ENCODE assay signal across 8 mouse cellular contexts in the genomic region with DNA sequence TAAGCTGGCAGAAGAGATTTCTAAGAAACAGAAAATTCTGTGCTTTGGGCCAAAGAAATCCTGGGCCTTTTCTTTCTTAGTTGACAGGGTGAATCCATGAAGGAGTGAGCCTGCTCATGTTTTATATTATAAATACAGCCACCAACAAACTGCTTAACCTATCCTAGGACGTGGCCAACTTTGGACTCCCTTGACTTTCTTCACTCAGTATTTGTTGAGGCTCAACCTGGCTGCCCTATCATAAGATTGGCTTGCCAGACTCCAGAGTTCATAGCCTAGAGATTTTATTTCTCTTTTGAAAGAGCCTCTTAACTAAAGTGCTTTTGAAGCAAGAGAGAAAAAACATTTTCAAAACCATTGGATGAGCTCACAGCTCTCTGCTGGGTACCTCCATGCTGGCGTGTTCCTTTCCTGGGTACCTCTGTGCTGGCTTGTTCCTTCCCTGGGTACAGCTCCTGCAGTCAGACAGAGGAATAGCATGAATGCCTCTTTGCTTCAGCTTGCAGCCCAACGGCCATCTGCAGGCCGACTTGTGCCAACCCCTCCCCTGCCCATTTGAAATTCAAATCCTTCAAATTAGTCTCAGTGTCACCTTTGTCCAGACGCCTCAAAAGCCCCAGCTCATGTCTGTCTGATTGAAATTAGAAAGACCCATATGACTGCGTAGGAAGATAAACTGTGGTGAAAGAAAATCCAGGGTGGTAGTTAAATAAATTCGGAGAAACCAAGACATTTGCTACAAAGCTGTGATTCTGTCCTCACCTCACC.
DNase-seq lines count a peak whose midpoint lies in the region; ATAC-seq and TF ChIP-seq lines count a peak whose summit lies in the region.

No protein-coding gene starts in this region.

- peak; percentile 24 for DNase-seq in neural tube, embryonic 10.5 days (ENCODE audit: extremely low spot score, low spot score)
- DNase-seq in kidney, postnatal 36 days, result peak; percentile 23 to 24
- DNase-seq in midbrain, embryonic 11.5 days (ENCODE audit: low spot score, missing footprints), result peak; percentile 92
- no peak for DNase-seq in lung, adult 2 months
- DNase-seq in adrenal gland, postnatal 10 days, result no peak
- DNase-seq in ovary, adult 18-20 months (ENCODE audit: low spot score), result no peak

- no peaks in the 10 kb centered on the region for H3K27me3 ChIP-seq in neural tube, embryonic 15.5 days (replicated peaks)
- H3K27me3 ChIP-seq in midbrain, embryonic 11.5 days (ENCODE audit: control insufficient read depth, insufficient read depth, low read length), result no peaks in the 10 kb centered on the region

- ATAC-seq in neural tube, embryonic 15.5 days (ENCODE audit: low FRiP score), result no peak
- peak; percentile 93 for ATAC-seq in midbrain, embryonic 11.5 days (ENCODE audit: low FRiP score)
- ATAC-seq in megakaryocyte progenitor cell, adult 5-6 weeks (replicated peaks; ENCODE audit: poor library complexity), result no peak

- H3K36me3 ChIP-seq in neural tube, embryonic 15.5 days, result no peaks in the 10 kb centered on the region
- H3K36me3 ChIP-seq in midbrain, embryonic 11.5 days (ENCODE audit: control insufficient read depth, insufficient read depth, low read length), result no peaks in the 10 kb centered on the region

- TF ChIP-seq CTCF in lung, adult 2 months (IDR thresholded peaks at IDR 0.05; ENCODE audit: insufficient read depth, low read length), result no peak

- H3K9me3 ChIP-seq in neural tube, embryonic 15.5 days (replicated peaks), result no peaks in the 10 kb centered on the region
- no peaks in the 10 kb centered on the region for H3K9me3 ChIP-seq in midbrain, embryonic 11.5 days (ENCODE audit: control insufficient read depth, low read length)

- no peak overlapping the region for H3K4me3 ChIP-seq in neural tube, embryonic 15.5 days (replicated peaks)
- H3K4me3 ChIP-seq in midbrain, embryonic 11.5 days (ENCODE audit: low read depth, low read length), result no peak overlapping the region
- H3K4me3 ChIP-seq in lung, adult 2 months (replicated peaks; ENCODE audit: extremely low read depth, low read depth, low read length), result no peak overlapping the region

- no peak overlapping the region for H3K27ac ChIP-seq in neural tube, embryonic 15.5 days (replicated peaks)
- no peak overlapping the region for H3K27ac ChIP-seq in midbrain, embryonic 11.5 days (ENCODE audit: low read depth, low read length)

- 0 out of 2 replicates have a peak, but pooled peaks cover 3% of the 10 kb centered on the region for H3K4me1 ChIP-seq in neural tube, embryonic 15.5 days
- peaks cover 12% of the 10 kb centered on the region; the same call in 1 of the 2 replicates for H3K4me1 ChIP-seq in midbrain, embryonic 11.5 days (ENCODE audit: control insufficient read depth, insufficient read depth, low read length)
- no peaks in the 10 kb centered on the region for H3K4me1 ChIP-seq in lung, adult 2 months (ENCODE audit: control insufficient read depth, insufficient read depth, low read length)

- H3K9ac ChIP-seq in neural tube, embryonic 15.5 days (replicated peaks), result no peak overlapping the region
- H3K9ac ChIP-seq in midbrain, embryonic 11.5 days (ENCODE audit: low read length), result no peak overlapping the region

- H3K4me2 ChIP-seq in neural tube, embryonic 15.5 days, result no peak overlapping the region
- H3K4me2 ChIP-seq in midbrain, embryonic 11.5 days, result no peak overlapping the region

- WGBS in neural tube, embryonic 15.5 days, result 20% methylated on average over 7 of the region's 7 CpGs
- 19% methylated on average over 7 of the region's 7 CpGs for WGBS in midbrain, embryonic 11.5 days
- 43% methylated on average over 7 of the region's 7 CpGs for WGBS in lung, adult 2 months

- no peak for TF ChIP-seq POLR2A in lung, adult 2 months (IDR thresholded peaks at IDR 0.05; ENCODE audit: borderline replicate concordance, extremely low read depth, low read depth, low read length)

Comparison
In these comparisons a context has a peak if more than half of its experiments do, and no peak if none do; other contexts are left out.
1. DNase-seq: peak in neural tube, embryonic 10.5 days (single experiment), kidney, postnatal 36 days (2 of 2) and midbrain, embryonic 11.5 days (single experiment); none in lung, adult 2 months (single experiment), adrenal gland, postnatal 10 days (single experiment) and ovary, adult 18-20 months (single experiment).